Mouse (Mus musculus): ENCODE data around the gene Setd1a. TPM values are rescaled to one million over a fixed set of nuclear protein-coding genes. Genes with fewer than 3 reads are reported as not detected.
"Not testable (repeated sequence)": the region's sequence is repeated elsewhere in the genome, so short reads cannot be mapped to it uniquely, and the experiment has no call there.

Setd1a gene
- 10 to 100 TPM; 36.0 TPM for total RNA-seq (2021)
- long read RNA-seq, experiment 1, partial matches to known transcripts = 3 of 4 reads
- long read RNA-seq, experiment 1, other reads (novel, unspliced or antisense) = 1 of 4 reads
- long read RNA-seq, experiment 2, partial matches to known transcripts = 2 of 2 reads
- long read RNA-seq, experiment 2, other reads (novel, unspliced or antisense) = 0 of 2 reads

GRCm38 (mm10) chr7:127776426-127776825 lies at the start of gene Setd1a:
Gene Setd1a (plus strand): TSS chr7:127776670.
- DNase-seq = peak; percentile 91 to 93

DNA sequence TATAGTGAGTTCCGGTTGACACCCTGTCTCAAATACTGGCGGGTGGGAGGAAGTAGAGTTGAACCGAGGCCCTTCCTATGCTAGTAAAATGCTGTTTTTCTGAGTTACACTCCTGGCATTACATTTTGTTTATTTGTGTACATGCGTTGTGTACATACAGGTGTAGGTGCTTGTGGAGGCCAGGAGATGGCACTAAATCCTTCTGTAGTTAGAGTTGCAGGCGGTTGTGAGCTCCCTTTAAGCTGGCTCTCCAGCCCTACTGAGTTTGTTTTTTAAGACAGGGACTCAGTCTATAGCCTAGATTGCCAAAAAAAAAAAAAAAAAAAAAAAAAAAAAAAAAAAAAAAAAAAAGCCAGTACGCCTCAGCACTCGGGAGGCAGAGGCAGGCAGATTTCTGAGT lies 48.6 kb upstream of the Setd1a start:
- no peak for DNase-seq

DNA sequence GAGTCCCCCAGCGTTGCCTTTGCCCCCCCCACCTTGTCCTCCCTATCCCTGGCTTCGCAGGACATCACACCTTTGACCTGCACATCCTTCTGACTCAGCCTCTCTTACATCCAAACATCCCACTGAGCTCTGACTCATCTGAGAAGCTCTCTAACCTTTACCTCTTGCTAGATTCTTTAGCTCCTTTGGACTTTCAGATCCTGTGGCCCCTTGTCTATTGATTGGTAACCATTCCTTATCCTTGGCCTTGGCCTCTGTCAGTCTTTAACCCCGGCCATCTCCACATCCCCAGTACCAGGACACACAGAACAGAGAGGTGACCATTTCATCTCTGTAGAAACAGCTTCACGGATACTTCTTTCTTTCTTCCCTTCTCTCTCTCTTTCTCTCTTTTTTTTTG lies 46.3 kb upstream of the Setd1a start:
- no peak for DNase-seq

- DNase-seq = not testable (repeated sequence)
These were observed 44.4 kb upstream of the Setd1a start, which contains the start of gene Ctf2 for GRCm38 (mm10) chr7:127732066-127732465. Gene Ctf2 (minus strand): TSS chr7:127732166.

DNA sequence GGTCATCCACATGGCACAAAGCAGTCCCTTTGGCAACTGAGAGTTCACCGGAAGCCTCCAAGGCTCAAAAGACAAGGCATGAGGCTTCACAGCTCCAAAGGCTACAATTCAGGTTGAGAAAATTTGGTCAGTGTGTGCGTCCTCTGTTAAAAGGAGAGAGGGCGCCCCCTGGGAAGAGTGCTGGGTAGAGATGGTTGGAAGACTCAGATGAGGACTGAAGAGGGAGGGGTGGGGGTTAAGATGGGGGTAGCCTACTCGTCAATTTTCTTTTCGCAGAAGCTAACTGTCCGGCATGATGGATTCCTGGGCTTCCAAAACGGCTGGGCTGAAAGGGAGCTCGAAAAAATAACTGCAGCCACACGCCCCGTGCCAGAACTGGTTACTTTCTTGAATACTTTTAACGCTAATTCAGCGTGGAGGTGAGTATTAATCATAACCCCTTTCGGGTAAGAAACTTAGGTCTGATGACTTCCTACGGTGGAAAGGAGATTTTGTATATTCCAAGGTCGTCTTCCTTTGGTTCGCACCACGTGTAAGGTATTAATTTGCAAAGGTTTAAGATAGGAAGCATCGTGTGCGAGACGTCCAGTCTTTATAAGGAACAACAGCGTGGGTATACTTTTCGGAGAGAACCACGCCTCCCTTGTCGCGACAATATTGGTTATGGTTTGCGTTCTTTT lies 32.0 kb upstream of the Setd1a start, which contains the start of gene Fbxl19:
Fbxl19 (plus strand) TSS at position 178 of the 680 bp plus-strand sequence.
- DNase-seq = peak; percentile 79 to 87

GRCm38 (mm10) chr7:127745251-127745651 lies 31.2 kb upstream of the Setd1a start:
- peak; percentile 92 to 93 for DNase-seq

- peak; percentile 95 for DNase-seq
These were observed 30.6 kb upstream of the Setd1a start for GRCm38 (mm10) chr7:127745652-127746493.

DNA sequence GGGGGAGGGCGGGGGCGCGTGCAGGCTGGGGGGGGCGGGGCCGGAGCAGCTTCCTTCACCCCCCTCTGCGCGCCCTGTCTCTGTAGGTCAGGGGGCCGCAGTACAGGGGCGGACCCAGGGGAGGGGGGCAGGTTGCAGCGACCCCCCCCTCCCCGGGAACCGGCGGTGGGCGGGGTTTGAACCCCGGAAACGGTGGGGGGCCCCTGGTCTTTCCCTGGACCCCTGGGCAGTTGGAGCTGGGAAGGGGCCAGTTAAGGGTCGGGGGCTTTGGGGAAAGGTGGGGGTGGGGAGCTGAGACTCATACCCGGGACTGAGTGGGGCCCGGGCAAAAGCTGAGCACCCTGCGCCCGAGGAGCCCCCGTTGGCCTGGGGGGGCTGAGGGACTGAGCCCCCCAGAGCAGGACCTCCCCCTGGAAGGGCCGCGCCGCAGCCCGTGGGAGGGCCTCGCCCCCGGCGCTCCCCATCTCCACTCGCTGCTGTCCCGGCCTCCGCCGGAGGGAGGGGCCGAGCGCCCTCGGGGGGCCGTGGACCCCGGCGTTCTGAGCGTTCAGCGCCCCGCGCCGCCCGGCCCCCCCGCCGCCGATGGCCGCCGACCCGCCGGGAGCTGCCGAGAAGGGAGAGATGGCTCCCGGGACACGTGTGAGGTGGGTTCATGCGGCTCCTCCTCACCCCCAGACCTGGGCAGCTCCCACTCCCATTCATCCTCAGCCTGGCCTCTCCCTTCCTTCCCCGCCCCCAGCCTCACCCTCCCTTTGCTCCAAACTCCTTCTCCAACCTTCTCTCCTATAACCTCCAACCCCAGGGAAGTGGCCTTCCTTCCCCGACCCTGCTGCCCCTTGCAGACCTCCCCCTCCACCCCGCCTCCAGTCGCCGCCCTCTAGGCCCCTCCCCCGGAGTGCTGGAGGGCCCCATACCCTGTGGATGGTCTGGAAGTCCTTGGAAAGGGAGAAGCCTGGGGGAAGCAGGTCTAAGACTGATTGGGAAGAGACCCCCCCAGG lies 29.7 kb upstream of the Setd1a start:
- peak; percentile 18 to 52 for DNase-seq

GRCm38 (mm10) chr7:127747559-127748234 lies 28.8 kb upstream of the Setd1a start:
- no peak for DNase-seq

GRCm38 (mm10) chr7:127748235-127748560 lies 28.3 kb upstream of the Setd1a start:
- DNase-seq = no peak

DNA sequence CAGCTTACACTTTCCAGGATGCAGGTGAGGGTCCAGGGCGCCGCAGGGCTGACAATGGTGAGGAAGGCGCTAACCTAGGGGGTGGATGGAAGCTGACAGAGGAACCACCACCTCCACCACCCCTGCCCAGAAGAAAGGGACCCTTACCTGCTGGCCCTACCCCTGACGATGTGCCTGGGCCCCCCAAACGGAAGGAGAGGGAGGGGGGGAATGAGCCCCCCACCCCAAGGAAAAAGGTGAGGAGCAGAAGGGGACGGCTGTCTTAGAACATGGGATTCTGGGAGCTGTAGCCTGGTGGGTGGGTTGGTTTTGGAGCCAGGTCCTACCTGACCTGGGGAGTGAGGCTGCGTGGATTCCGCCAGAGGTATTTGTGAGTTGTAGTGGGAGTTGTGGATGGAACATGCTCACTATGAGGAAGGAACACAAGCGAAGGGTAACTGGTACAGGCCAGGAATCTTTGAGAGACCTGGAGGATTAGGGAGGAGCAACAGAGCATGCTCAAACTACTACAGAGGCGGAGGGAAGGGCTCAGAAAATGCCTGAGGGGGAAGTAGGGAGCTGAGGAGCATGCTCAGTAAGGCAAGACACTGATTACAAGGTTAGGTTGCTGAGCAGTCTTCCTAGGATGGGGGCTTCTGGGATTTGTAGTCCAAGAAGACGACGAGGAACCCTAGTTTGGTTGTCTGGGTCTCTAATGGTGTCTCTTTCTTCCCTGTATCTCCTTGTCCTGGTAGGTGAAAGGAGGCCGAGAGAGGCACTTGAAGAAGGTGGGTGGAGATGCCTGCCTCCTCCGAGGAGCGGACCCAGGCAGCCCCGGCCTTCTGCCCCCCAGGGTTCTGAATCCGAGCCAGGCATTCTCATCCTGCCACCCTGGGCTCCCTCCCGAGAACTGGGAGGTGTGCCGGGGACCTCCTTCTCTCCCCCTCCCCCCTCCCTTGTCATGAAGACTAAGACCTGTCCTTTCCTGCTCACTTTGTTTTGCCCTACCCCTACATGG lies 26.0 kb upstream of the Setd1a start:
- DNase-seq = no peak

- DNase-seq = no peak
These were observed 24.9 kb upstream of the Setd1a start for GRCm38 (mm10) chr7:127751619-127752018.

- no peak for DNase-seq
These were observed 24.4 kb upstream of the Setd1a start for GRCm38 (mm10) chr7:127752069-127752468.

DNA sequence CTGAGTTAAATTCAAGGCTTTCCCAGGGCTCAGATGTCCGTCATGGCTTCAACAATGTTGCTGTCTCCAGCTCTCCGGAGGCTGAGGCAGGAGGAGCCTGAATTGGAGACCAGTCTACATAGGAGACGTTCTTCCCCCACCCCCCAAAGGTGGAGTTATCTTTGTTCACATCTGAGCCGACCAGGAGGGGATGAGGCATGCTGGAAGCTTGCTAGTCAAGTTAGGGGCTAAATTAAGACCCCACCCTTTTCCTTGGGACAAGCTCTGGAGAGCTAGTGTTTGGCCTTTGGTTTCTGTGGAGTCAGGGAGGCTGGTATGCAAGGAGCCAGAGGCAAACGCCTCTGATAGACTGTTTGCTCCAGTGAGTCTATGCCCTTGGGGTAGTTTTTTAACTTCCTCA lies 23.3 kb upstream of the Setd1a start:
- no peak for DNase-seq

DNA sequence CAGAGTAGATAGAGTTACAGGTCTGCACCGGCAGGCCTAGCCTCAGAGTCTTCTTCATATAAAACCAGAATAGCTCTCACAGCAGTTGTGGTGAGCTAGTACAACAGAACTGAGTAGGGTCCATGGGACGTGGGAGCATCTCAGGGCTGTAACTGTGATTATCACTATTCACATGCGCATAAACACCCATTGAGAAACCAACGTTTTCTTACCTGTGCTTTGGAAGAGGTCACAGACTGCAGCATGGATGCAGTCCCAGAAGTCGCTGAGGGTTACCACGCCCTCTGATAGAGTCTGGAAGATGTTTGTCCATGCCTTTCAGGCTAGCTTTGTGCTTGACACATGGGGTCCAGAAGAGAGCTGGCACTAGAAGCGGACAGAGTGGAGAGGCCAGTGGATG lies 22.7 kb upstream of the Setd1a start:
- DNase-seq = no peak

- DNase-seq = no peak
These were observed 16.8 kb upstream of the Setd1a start for GRCm38 (mm10) chr7:127759716-127760115.

GRCm38 (mm10) chr7:127760478-127760877 lies 16.0 kb upstream of the Setd1a start:
- no peak for DNase-seq

- DNase-seq = peak; percentile 72 to 83
These were observed 15.4 kb upstream of the Setd1a start for GRCm38 (mm10) chr7:127761026-127761425.

- no peak for DNase-seq
These were observed 12.8 kb upstream of the Setd1a start for GRCm38 (mm10) chr7:127763642-127764041.

GRCm38 (mm10) chr7:127765756-127766155 lies 10.7 kb upstream of the Setd1a start:
- DNase-seq = no peak

Data from adrenal gland, postnatal 36 days (tissue).